Mouse (Mus musculus) mouse trophoblast stem cell (cell line): ENCODE measurements around the gene Vps53.

ENCODE experiments used
- in situ Hi-C, 2 experiments: fragments of 300-500 bp; cut with MseI, MboI; formaldehyde crosslinking; loops; 2 replicates in 1 of 2; 3 replicates in 1 of 2; pipeline ENCODE4 v1.15.1; 2025

The Vps53 gene

GRCm38 (mm10) chr11:76120407-76120901, 59.0 kb downstream of the Vps53 start:
- in situ Hi-C loops: no loop called here

GRCm38 (mm10) chr11:76110416-76110815, 69.0 kb downstream of the Vps53 start:
- in situ Hi-C loops: no loop called here

GRCm38 (mm10) chr11:76106551-76107496, 72.6 kb downstream of the Vps53 start:
- in situ Hi-C loops: no loop called here

GRCm38 (mm10) chr11:76101154-76101553, 78.3 kb downstream of the Vps53 start:
- in situ Hi-C loops: no loop called here

GRCm38 (mm10) chr11:76099193-76099975, 80.1 kb downstream of the Vps53 start:
- in situ Hi-C loops: no loop called here

GRCm38 (mm10) chr11:76093610-76094009, 85.8 kb downstream of the Vps53 start:
- in situ Hi-C loops: no loop called here

GRCm38 (mm10) chr11:76089776-76090175, 89.7 kb downstream of the Vps53 start:
- in situ Hi-C loops: loop anchor here (5.0 kb wide), 2 partner anchors 63 to 83 kb away; no protein-coding TSS in a partner anchor

- in situ Hi-C loops: loop anchor here (5.0 kb wide), 2 partner anchors 64 to 84 kb away; no protein-coding TSS in a partner anchor
These were observed 90.9 kb downstream of the Vps53 start for GRCm38 (mm10) chr11:76088506-76088905.

GRCm38 (mm10) chr11:76085898-76086591, 93.4 kb downstream of the Vps53 start:
- in situ Hi-C loops: loop anchor here (5.0 kb wide), 2 partner anchors 66 to 86 kb away; no protein-coding TSS in a partner anchor

GRCm38 (mm10) chr11:76084943-76085342, 94.5 kb downstream of the Vps53 start:
- in situ Hi-C loops: loop anchor here (5.0 kb wide), 2 partner anchors 67 to 87 kb away; no protein-coding TSS in a partner anchor

- in situ Hi-C loops: no loop called here
These were observed 95.5 kb downstream of the Vps53 start for GRCm38 (mm10) chr11:76083941-76084367.

- in situ Hi-C loops: no loop called here
These were observed 98.3 kb downstream of the Vps53 start for GRCm38 (mm10) chr11:76081048-76081640.

- in situ Hi-C loops: no loop called here
These were observed 99.2 kb downstream of the Vps53 start for GRCm38 (mm10) chr11:76080293-76080692.

- in situ Hi-C loops: no loop called here
These were observed 102.1 kb downstream of the Vps53 start for GRCm38 (mm10) chr11:76077341-76077740.

- in situ Hi-C loops: no loop called here
These were observed 105.0 kb downstream of the Vps53 start for GRCm38 (mm10) chr11:76074296-76075093.

- in situ Hi-C loops: no loop called here
These were observed 109.6 kb downstream of the Vps53 start for GRCm38 (mm10) chr11:76069816-76070215.

GRCm38 (mm10) chr11:76066563-76067156, 112.8 kb downstream of the Vps53 start:
- in situ Hi-C loops: no loop called here

GRCm38 (mm10) chr11:76065521-76066095, 113.8 kb downstream of the Vps53 start:
- in situ Hi-C loops: no loop called here

- in situ Hi-C loops: no loop called here
These were observed 115.0 kb downstream of the Vps53 start for GRCm38 (mm10) chr11:76064411-76064810.
